Mouse (Mus musculus): ENCODE data around the gene Cdh23. TPM values are rescaled to one million over a fixed set of nuclear protein-coding genes. Genes with fewer than 3 reads are reported as not detected.

Gene Cdh23
- polyA plus RNA-seq, 1 experiment from 2014 or later: 0.53 TPM

DNA sequence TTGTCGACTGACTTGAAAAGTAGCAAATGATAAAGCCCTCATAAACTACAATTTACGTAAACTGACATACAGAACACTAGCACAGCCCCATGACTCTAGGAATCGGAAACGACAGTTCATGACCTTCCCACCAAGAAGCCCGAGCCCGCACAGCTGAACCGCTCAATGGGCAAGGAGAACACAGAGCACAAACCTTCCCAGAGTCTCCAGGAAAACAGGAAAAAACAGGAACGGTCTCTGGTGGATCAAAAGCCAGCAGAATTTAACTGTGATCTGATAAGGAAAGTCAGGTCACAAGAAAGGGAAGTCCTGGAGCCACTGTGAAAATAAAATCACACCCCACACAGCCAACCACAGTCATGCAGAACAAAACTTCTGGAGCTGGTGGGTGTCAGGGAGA lies 26.1 kb downstream of the Cdh23 start:
- no peaks in the 10 kb centered on the region for H3K36me3 ChIP-seq (ENCODE audit: control insufficient read depth, insufficient read depth, low read length)
- H3K4me2 ChIP-seq (ENCODE audit: low read depth, low read length): no peak overlapping the region
- no peaks in the 10 kb centered on the region for H3K27me3 ChIP-seq (ENCODE audit: control insufficient read depth, insufficient read depth, low read length)
- no peaks in the 10 kb centered on the region for H3K4me1 ChIP-seq (ENCODE audit: control insufficient read depth, insufficient read depth, low read length)
- no peak for ATAC-seq (ENCODE audit: insufficient read depth, low FRiP score)
- no peak overlapping the region for H3K9ac ChIP-seq (ENCODE audit: low read length)
- no peak overlapping the region for H3K4me3 ChIP-seq (replicated peaks; ENCODE audit: low read length)
- H3K9me3 ChIP-seq (replicated peaks; ENCODE audit: control insufficient read depth, low read length): no peaks in the 10 kb centered on the region
- H3K27ac ChIP-seq (ENCODE audit: low read length): no peak overlapping the region
- WGBS: 59% methylated on average over 8 of the region's 8 CpGs

DNA sequence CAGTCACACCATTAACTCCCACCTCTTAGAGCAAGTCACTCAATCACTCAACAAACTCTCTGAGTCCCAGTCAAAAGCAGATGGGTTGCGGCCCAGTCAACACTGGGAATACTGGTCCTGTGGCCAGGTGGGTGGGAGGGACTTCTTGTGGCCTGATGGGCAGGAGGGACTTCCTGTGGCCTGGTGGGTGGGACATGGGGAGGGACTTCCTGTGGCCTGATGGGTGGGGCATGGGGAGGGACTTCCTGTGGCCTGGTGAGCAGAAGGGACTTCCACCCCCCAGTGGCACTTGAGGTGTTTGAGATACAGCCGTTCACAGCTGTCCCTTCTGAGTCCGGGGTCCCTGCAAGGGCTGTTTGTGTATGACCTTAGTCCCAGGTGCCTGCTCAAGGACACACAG lies 27.7 kb downstream of the Cdh23 start:
- WGBS: 79% methylated on average over 3 of the region's 3 CpGs
- Histone ChIP-seq H3K9me3 (replicated peaks; ENCODE audit: control insufficient read depth, low read length) (no peaks in the 10 kb centered on the region), H3K4me3 (replicated peaks; ENCODE audit: low read length) (no peak overlapping the region), H3K36me3 (ENCODE audit: control insufficient read depth, insufficient read depth, low read length) (no peaks in the 10 kb centered on the region), H3K27me3 (ENCODE audit: control insufficient read depth, insufficient read depth, low read length) (no peaks in the 10 kb centered on the region), H3K4me1 (ENCODE audit: control insufficient read depth, insufficient read depth, low read length) (no peaks in the 10 kb centered on the region), H3K9ac (ENCODE audit: low read length) (no peak overlapping the region), H3K4me2 (ENCODE audit: low read depth, low read length) (no peak overlapping the region), H3K27ac (ENCODE audit: low read length) (no peak overlapping the region)
- no peak for ATAC-seq (ENCODE audit: insufficient read depth, low FRiP score)

DNA sequence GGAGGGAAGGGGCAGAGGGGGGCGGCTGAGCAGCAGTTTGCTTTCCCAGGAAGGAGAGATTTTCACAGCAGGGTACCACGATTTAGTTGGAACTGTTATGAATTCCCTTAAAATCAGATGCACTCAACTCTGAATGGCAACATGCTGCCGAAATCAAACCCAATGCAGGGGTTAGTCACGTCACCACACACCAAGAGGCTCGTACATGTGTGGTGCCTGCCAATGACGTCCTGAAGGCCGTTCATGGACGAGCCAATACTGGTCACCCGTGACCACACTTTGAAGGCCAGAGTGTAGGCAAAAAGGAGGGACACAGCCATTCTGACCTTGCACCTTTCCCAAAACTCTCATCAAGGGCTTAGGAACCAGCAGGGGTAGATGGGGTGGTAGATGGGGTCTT lies 35.3 kb downstream of the Cdh23 start:
- Histone ChIP-seq H3K9ac (ENCODE audit: low read length) (no peak overlapping the region), H3K27me3 (ENCODE audit: control insufficient read depth, insufficient read depth, low read length) (no peaks in the 10 kb centered on the region), H3K9me3 (replicated peaks; ENCODE audit: control insufficient read depth, low read length) (no peaks in the 10 kb centered on the region), H3K27ac (ENCODE audit: low read length) (no peak overlapping the region), H3K4me1 (ENCODE audit: control insufficient read depth, insufficient read depth, low read length) (no peaks in the 10 kb centered on the region), H3K4me3 (replicated peaks; ENCODE audit: low read length) (no peak overlapping the region), H3K4me2 (ENCODE audit: low read depth, low read length) (no peak overlapping the region), H3K36me3 (ENCODE audit: control insufficient read depth, insufficient read depth, low read length) (no peaks in the 10 kb centered on the region)
- WGBS: 76% methylated on average over 9 of the region's 9 CpGs
- no peak for ATAC-seq (ENCODE audit: insufficient read depth, low FRiP score)

DNA sequence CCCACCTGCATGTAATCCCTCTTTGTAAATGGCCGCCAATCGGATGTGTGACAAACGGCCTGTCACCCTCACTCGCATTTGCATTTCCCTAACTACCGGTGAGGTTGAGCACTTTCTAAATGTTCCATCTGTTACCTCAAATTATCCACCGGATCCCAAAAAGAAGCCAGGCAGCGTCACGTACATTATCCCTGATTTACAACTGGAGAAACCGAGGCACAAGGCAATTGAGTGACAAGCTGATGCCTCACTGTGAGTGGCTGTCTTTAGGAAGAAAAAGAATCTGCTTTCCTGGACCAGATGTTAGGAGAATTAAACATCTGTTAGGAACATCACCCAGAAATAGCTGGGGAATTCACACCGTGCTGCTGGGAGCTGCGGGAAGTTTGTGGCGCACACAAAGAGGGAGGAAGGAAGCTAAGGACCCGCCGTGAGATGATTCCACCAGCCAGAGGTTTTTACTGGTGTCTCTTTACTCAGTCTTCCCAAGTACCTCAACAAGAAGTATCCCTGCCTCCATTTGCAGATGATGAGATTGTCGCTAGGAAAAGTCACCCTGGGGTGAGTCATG lies 36.8 kb downstream of the Cdh23 start:
- Histone ChIP-seq H3K4me3 (replicated peaks; ENCODE audit: low read length) (no peak overlapping the region), H3K9me3 (replicated peaks; ENCODE audit: control insufficient read depth, low read length) (no peaks in the 10 kb centered on the region), H3K27me3 (ENCODE audit: control insufficient read depth, insufficient read depth, low read length) (no peaks in the 10 kb centered on the region), H3K36me3 (ENCODE audit: control insufficient read depth, insufficient read depth, low read length) (no peaks in the 10 kb centered on the region), H3K4me2 (ENCODE audit: low read depth, low read length) (no peak overlapping the region), H3K27ac (ENCODE audit: low read length) (no peak overlapping the region), H3K4me1 (ENCODE audit: control insufficient read depth, insufficient read depth, low read length) (no peaks in the 10 kb centered on the region), H3K9ac (ENCODE audit: low read length) (no peak overlapping the region)
- no peak for ATAC-seq (ENCODE audit: insufficient read depth, low FRiP score)
- 50% methylated on average over 15 of the region's 15 CpGs for WGBS

DNA sequence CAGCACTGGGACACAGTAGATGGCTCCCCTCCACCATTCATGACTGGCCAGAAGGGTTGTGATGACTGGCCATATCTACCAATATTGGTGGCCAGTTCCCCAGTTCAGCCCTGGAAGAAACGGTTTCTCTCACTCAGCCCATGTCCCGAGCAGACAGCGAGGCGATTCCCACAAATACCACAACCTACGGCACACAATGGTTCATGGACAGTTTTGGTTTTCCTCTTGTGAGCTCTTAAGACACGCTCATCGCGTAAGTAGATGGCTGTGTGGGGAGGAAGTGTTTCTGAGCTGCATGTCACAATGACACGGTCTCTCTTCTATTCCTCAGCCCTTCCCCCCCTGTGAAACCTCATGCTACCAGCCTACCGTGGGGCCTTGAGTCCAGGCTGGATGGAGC lies 38.1 kb downstream of the Cdh23 start:
- no peaks in the 10 kb centered on the region for H3K27me3 ChIP-seq (ENCODE audit: control insufficient read depth, insufficient read depth, low read length)
- ATAC-seq (ENCODE audit: insufficient read depth, low FRiP score): no peak
- 83% methylated on average over 10 of the region's 10 CpGs for WGBS
- no peak overlapping the region for H3K4me2 ChIP-seq (ENCODE audit: low read depth, low read length)
- H3K9ac ChIP-seq (ENCODE audit: low read length): no peak overlapping the region
- no peaks in the 10 kb centered on the region for H3K9me3 ChIP-seq (replicated peaks; ENCODE audit: control insufficient read depth, low read length)
- H3K27ac ChIP-seq (ENCODE audit: low read length): no peak overlapping the region
- no peak overlapping the region for H3K4me3 ChIP-seq (replicated peaks; ENCODE audit: low read length)
- H3K36me3 ChIP-seq (ENCODE audit: control insufficient read depth, insufficient read depth, low read length): no peaks in the 10 kb centered on the region
- H3K4me1 ChIP-seq (ENCODE audit: control insufficient read depth, insufficient read depth, low read length): no peaks in the 10 kb centered on the region

DNA sequence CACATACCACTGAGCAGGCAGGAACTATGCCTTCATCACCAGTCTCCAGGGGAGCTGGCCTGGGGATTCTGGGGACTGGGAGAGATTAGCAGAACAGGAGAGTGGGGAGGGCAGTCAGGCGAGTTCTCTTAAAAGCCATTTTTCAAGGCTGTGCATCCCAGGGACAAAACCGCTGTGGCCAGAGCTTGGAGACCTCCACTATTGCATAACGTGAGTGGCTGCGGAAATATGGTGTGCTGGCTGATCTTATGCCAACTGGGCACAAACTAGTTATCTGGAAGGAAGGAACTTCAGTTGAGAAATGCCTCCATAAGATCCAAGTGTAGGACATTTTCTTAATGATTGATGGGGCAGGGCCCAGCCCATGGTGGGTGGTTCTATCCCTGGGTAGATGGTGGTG lies 42.6 kb downstream of the Cdh23 start:
- ATAC-seq (ENCODE audit: insufficient read depth, low FRiP score): no peak
- Histone ChIP-seq H3K4me1 (ENCODE audit: control insufficient read depth, insufficient read depth, low read length) (no peaks in the 10 kb centered on the region), H3K36me3 (ENCODE audit: control insufficient read depth, insufficient read depth, low read length) (no peaks in the 10 kb centered on the region), H3K9ac (ENCODE audit: low read length) (no peak overlapping the region), H3K9me3 (replicated peaks; ENCODE audit: control insufficient read depth, low read length) (no peaks in the 10 kb centered on the region), H3K4me2 (ENCODE audit: low read depth, low read length) (no peak overlapping the region), H3K27ac (ENCODE audit: low read length) (no peak overlapping the region), H3K4me3 (replicated peaks; ENCODE audit: low read length) (no peak overlapping the region), H3K27me3 (ENCODE audit: control insufficient read depth, insufficient read depth, low read length) (no peaks in the 10 kb centered on the region)
- WGBS: 82% methylated on average over 4 of the region's 4 CpGs

DNA sequence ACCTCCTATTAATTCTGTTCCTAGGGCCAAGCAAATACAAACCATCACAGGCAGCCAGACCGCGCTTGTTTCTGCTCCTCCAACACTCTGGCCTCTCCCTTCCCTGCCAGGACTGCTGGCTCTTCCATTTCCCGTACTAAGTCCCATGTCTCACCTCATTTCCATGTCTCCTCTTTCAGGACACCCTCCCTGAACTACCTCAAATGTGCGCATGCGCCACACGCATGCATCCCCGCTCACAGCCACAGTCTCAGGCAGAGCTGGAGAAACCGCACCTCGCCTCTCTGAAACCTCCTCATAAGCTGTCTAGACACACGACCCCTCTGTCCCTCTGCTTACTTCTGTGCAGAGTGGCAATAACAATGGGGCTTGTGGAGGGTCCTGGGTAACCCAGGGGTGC lies 43.2 kb downstream of the Cdh23 start:
- WGBS: 83% methylated on average over 10 of the region's 10 CpGs
- ATAC-seq (ENCODE audit: insufficient read depth, low FRiP score): no peak
- H3K4me2 ChIP-seq (ENCODE audit: low read depth, low read length): no peak overlapping the region

DNA sequence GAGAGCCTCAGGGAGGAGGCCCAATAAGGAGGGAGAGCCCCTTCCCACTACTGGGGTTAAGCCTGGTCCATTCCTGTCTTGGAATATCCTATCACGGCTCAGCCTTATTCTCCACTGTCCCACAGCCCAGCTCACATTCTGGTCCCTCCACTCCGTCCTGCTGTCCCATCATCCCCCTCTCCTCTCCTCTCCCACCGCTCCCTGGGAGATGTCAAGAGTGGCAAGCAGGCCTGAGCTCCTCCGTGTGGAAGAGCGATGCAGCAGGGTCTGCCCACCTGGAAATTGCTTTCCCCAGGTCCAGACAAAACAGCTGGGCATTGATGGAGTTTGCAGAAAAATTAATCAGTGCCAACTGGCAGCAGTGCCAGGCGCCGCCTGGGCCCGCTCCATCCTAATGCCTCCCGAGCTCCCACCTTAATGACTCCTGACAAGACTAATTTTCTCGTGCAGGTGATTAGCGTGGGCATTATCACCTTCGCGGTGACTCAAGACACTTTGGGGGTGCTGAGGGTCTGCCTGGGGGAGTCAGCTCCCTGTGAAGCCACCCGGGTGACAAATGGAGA lies 52.1 kb downstream of the Cdh23 start:
- Histone ChIP-seq H3K36me3 (ENCODE audit: control insufficient read depth, insufficient read depth, low read length) (no peaks in the 10 kb centered on the region), H3K4me1 (ENCODE audit: control insufficient read depth, insufficient read depth, low read length) (no peaks in the 10 kb centered on the region), H3K27ac (ENCODE audit: low read length) (no peak overlapping the region), H3K4me3 (replicated peaks; ENCODE audit: low read length) (no peak overlapping the region), H3K4me2 (ENCODE audit: low read depth, low read length) (no peak overlapping the region), H3K27me3 (ENCODE audit: control insufficient read depth, insufficient read depth, low read length) (no peaks in the 10 kb centered on the region), H3K9ac (ENCODE audit: low read length) (no peak overlapping the region), H3K9me3 (replicated peaks; ENCODE audit: control insufficient read depth, low read length) (no peaks in the 10 kb centered on the region)
- 68% methylated on average over 14 of the region's 14 CpGs for WGBS
- no peak for ATAC-seq (ENCODE audit: insufficient read depth, low FRiP score)

More for the DNA sequence above, 43.2 kb downstream of the Cdh23 start:
- H3K36me3 ChIP-seq (ENCODE audit: control insufficient read depth, insufficient read depth, low read length): no peaks in the 10 kb centered on the region
- H3K9ac ChIP-seq (ENCODE audit: low read length): no peak overlapping the region
- H3K4me3 ChIP-seq (replicated peaks; ENCODE audit: low read length): no peak overlapping the region
- no peaks in the 10 kb centered on the region for H3K9me3 ChIP-seq (replicated peaks; ENCODE audit: control insufficient read depth, low read length)
- H3K4me1 ChIP-seq (ENCODE audit: control insufficient read depth, insufficient read depth, low read length): no peaks in the 10 kb centered on the region
- H3K27ac ChIP-seq (ENCODE audit: low read length): no peak overlapping the region
- no peaks in the 10 kb centered on the region for H3K27me3 ChIP-seq (ENCODE audit: control insufficient read depth, insufficient read depth, low read length)

DNA sequence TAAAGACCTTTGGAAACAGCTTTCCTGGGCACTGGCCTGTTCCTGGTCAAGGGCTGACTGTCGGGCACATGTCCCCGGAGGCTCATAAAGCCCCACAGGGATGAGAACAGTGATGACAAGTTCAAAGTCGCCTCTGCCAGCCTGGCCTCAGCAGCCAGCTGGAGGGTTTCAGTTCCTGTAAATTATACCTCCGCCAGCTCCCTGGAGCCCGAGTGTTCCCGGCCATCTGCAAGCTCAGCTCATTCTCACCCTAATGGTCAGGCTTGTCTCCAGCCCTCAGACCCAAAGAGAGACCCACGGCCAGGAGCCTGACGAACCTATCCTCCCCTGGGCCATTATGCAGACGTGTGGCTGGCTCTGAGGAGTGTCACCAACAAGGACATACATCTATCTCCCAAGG lies 57.0 kb downstream of the Cdh23 start:
- no peaks in the 10 kb centered on the region for H3K4me1 ChIP-seq (ENCODE audit: control insufficient read depth, insufficient read depth, low read length)
- no peaks in the 10 kb centered on the region for H3K27me3 ChIP-seq (ENCODE audit: control insufficient read depth, insufficient read depth, low read length)
- 56% methylated on average over 9 of the region's 9 CpGs for WGBS
- no peak overlapping the region for H3K4me3 ChIP-seq (replicated peaks; ENCODE audit: low read length)
- H3K9ac ChIP-seq (ENCODE audit: low read length): no peak overlapping the region
- no peak overlapping the region for H3K4me2 ChIP-seq (ENCODE audit: low read depth, low read length)
- no peak for ATAC-seq (ENCODE audit: insufficient read depth, low FRiP score)
- no peaks in the 10 kb centered on the region for H3K36me3 ChIP-seq (ENCODE audit: control insufficient read depth, insufficient read depth, low read length)
- H3K9me3 ChIP-seq (replicated peaks; ENCODE audit: control insufficient read depth, low read length): no peaks in the 10 kb centered on the region
- H3K27ac ChIP-seq (ENCODE audit: low read length): no peak overlapping the region

All from stomach, embryonic 16.5 days (tissue).